Mouse (Mus musculus) c-Kit-negative CD71-positive TER-119-positive erythroid progenitor cells, embryonic 14.5 days (primary cell): ENCODE results near the gene Il1rapl1.

Experiments
- DNase-seq: peaks from one replicate; pipeline ENCODE4 v3.0.0-alpha.2; 2013; ENCODE audit warnings: low read depth, low spot score

Gene Il1rapl1

GRCm38 (mm10) chrX:87600914-87601313 is 514.5 kb downstream of the Il1rapl1 start:
- no peak for DNase-seq

- DNase-seq: no peak
Observed at GRCm38 (mm10) chrX:87507997-87508396, 607.4 kb downstream of the Il1rapl1 start.

- no peak for DNase-seq
Observed at GRCm38 (mm10) chrX:87502604-87503003, 612.8 kb downstream of the Il1rapl1 start.

- no peak for DNase-seq
Observed at GRCm38 (mm10) chrX:87483416-87483815, 632.0 kb downstream of the Il1rapl1 start.

GRCm38 (mm10) chrX:87238191-87238590 is 877.3 kb downstream of the Il1rapl1 start:
- DNase-seq: peak; percentile 63

- DNase-seq: no peak
Observed at GRCm38 (mm10) chrX:87225280-87225679, 890.2 kb downstream of the Il1rapl1 start.

GRCm38 (mm10) chrX:87002296-87002695 is 1113.1 kb downstream of the Il1rapl1 start:
- no peak for DNase-seq

GRCm38 (mm10) chrX:86955126-86955525 is 1160.3 kb downstream of the Il1rapl1 start:
- no peak for DNase-seq

GRCm38 (mm10) chrX:86954614-86955013 is 1160.8 kb downstream of the Il1rapl1 start:
- no peak for DNase-seq

- DNase-seq: no peak
Observed at GRCm38 (mm10) chrX:86950940-86951339, 1164.5 kb downstream of the Il1rapl1 start.

GRCm38 (mm10) chrX:86949112-86949511 is 1166.3 kb downstream of the Il1rapl1 start:
- DNase-seq: no peak

GRCm38 (mm10) chrX:86854835-86855234 is 1260.6 kb downstream of the Il1rapl1 start:
- DNase-seq: no peak

- no peak for DNase-seq
Observed at GRCm38 (mm10) chrX:86808218-86808617, 1307.2 kb downstream of the Il1rapl1 start.

GRCm38 (mm10) chrX:86802725-86803124 is 1312.7 kb downstream of the Il1rapl1 start:
- DNase-seq: no peak

- no peak for DNase-seq
Observed at GRCm38 (mm10) chrX:86728803-86729202, 1386.6 kb downstream of the Il1rapl1 start.
